Mouse (Mus musculus): ENCODE data around the gene Thap3. TPM values are rescaled to one million over a fixed set of nuclear protein-coding genes. Genes with fewer than 3 reads are reported as not detected.
"Not testable (repeated sequence)": the region's sequence is repeated elsewhere in the genome, so short reads cannot be mapped to it uniquely, and the experiment has no call there.

Thap3 gene
- 5.9 and 7.1 TPM in 2 replicates for polyA plus RNA-seq (2015; fragmentation: Nextera tagmentation; extraction: Ambion mirVana)

- Histone ChIP-seq H3K9ac (ENCODE audit: low read depth, low read length) (peak within 1 kb of the TSS; percentile 79), H3K9me3 (replicated peaks; ENCODE audit: control insufficient read depth, low read length) (no peaks in the 10 kb centered on the region), H3K4me2 (ENCODE audit: low read depth, low read length) (peak within 1 kb of the TSS; percentile 93), H3K36me3 (ENCODE audit: control insufficient read depth, insufficient read depth) (peaks cover 15% of the 10 kb centered on the region), H3K4me1 (ENCODE audit: control insufficient read depth, low read depth, low read length) (peaks cover 18% of the 10 kb centered on the region), H3K27ac (ENCODE audit: low read length) (peak within 1 kb of the TSS; percentile 51; the same call in 1 of the 2 replicates), H3K27me3 (ENCODE audit: control insufficient read depth, insufficient read depth, low read depth, low read length) (peaks cover 17% of the 10 kb centered on the region), H3K4me3 (ENCODE audit: low read depth, low read length) (peak within 1 kb of the TSS; percentile 78)
- peak; percentile 67 for ATAC-seq (ENCODE audit: low read depth)
- under 1% methylated on average over 54 of the region's 54 CpGs for WGBS (ENCODE audit: insufficient replicate concordance)
Measured at GRCm38 (mm10) chr4:151988342-151989109, at the start of gene Thap3. TSS of gene Thap3 (minus strand) at chr4:151988997.

- H3K9me3 ChIP-seq (replicated peaks; ENCODE audit: control insufficient read depth, low read length), result no peaks in the 10 kb centered on the region
- peaks cover 15% of the 10 kb centered on the region for H3K4me1 ChIP-seq (ENCODE audit: control insufficient read depth, low read depth, low read length)
- peak within 1 kb of the TSS; percentile 80 for H3K4me2 ChIP-seq (ENCODE audit: low read depth, low read length)
- peak within 1 kb of the TSS; percentile 91 for H3K4me3 ChIP-seq (ENCODE audit: low read depth, low read length)
- ATAC-seq (ENCODE audit: low read depth), result no peak
- WGBS (ENCODE audit: insufficient replicate concordance), result 31% methylated on average over 10 of the region's 10 CpGs
- H3K36me3 ChIP-seq (ENCODE audit: control insufficient read depth, insufficient read depth), result peaks cover 15% of the 10 kb centered on the region
- peak within 1 kb of the TSS; percentile 82 for H3K9ac ChIP-seq (ENCODE audit: low read depth, low read length)
- H3K27me3 ChIP-seq (ENCODE audit: control insufficient read depth, insufficient read depth, low read depth, low read length), result no peaks in the 10 kb centered on the region
- peak within 1 kb of the TSS; percentile 26; the same call in 1 of the 2 replicates for H3K27ac ChIP-seq (ENCODE audit: low read length)
Measured at GRCm38 (mm10) chr4:152038225-152038984, 49.6 kb upstream of the Thap3 start, which contains the start of gene Tas1r1. TSS of gene Tas1r1 (minus strand) at chr4:152038568.

GRCm38 (mm10) chr4:152036464-152036863 is 47.7 kb upstream of the Thap3 start:
- H3K4me3 ChIP-seq (ENCODE audit: low read depth, low read length); H3K9me3 ChIP-seq (replicated peaks; ENCODE audit: control insufficient read depth, low read length); H3K27ac ChIP-seq (ENCODE audit: low read length); H3K4me2 ChIP-seq (ENCODE audit: low read depth, low read length); H3K9ac ChIP-seq (ENCODE audit: low read depth, low read length); H3K27me3 ChIP-seq (ENCODE audit: control insufficient read depth, insufficient read depth, low read depth, low read length); H3K36me3 ChIP-seq (ENCODE audit: control insufficient read depth, insufficient read depth); ATAC-seq (ENCODE audit: low read depth): not testable (repeated sequence)
- H3K4me1 ChIP-seq (ENCODE audit: control insufficient read depth, low read depth, low read length), result peaks cover 15% of the 10 kb centered on the region
- 79% methylated on average over 6 of the region's 6 CpGs for WGBS (ENCODE audit: insufficient replicate concordance)

GRCm38 (mm10) chr4:152032922-152033321 is 44.1 kb upstream of the Thap3 start:
- no peak for ATAC-seq (ENCODE audit: low read depth)
- Histone ChIP-seq H3K4me3 (ENCODE audit: low read depth, low read length) (no peak overlapping the region), H3K27me3 (ENCODE audit: control insufficient read depth, insufficient read depth, low read depth, low read length) (no peaks in the 10 kb centered on the region), H3K36me3 (ENCODE audit: control insufficient read depth, insufficient read depth) (no peaks in the 10 kb centered on the region), H3K9me3 (replicated peaks; ENCODE audit: control insufficient read depth, low read length) (no peaks in the 10 kb centered on the region), H3K27ac (ENCODE audit: low read length) (no peak overlapping the region), H3K4me1 (ENCODE audit: control insufficient read depth, low read depth, low read length) (peaks cover 4% of the 10 kb centered on the region), H3K9ac (ENCODE audit: low read depth, low read length) (no peak overlapping the region), H3K4me2 (ENCODE audit: low read depth, low read length) (no peak overlapping the region)
- WGBS (ENCODE audit: insufficient replicate concordance), result 81% methylated on average over 13 of the region's 13 CpGs

- Histone ChIP-seq H3K4me3 (ENCODE audit: low read depth, low read length) (no peak overlapping the region), H3K4me2 (ENCODE audit: low read depth, low read length) (no peak overlapping the region), H3K36me3 (ENCODE audit: control insufficient read depth, insufficient read depth) (no peaks in the 10 kb centered on the region), H3K9ac (ENCODE audit: low read depth, low read length) (no peak overlapping the region), H3K27me3 (ENCODE audit: control insufficient read depth, insufficient read depth, low read depth, low read length) (no peaks in the 10 kb centered on the region), H3K27ac (ENCODE audit: low read length) (no peak overlapping the region), H3K9me3 (replicated peaks; ENCODE audit: control insufficient read depth, low read length) (no peaks in the 10 kb centered on the region), H3K4me1 (ENCODE audit: control insufficient read depth, low read depth, low read length) (peaks cover 21% of the 10 kb centered on the region)
- no peak for ATAC-seq (ENCODE audit: low read depth)
- WGBS (ENCODE audit: insufficient replicate concordance), result 64% methylated on average over 4 of the region's 4 CpGs
Measured at GRCm38 (mm10) chr4:152029997-152030396, 41.2 kb upstream of the Thap3 start.

- H3K4me2 ChIP-seq (ENCODE audit: low read depth, low read length), result no peak overlapping the region
- H3K4me1 ChIP-seq (ENCODE audit: control insufficient read depth, low read depth, low read length), result peaks cover 25% of the 10 kb centered on the region
- no peak overlapping the region for H3K4me3 ChIP-seq (ENCODE audit: low read depth, low read length)
- 40% methylated on average over 5 of the region's 5 CpGs for WGBS (ENCODE audit: insufficient replicate concordance)
- no peaks in the 10 kb centered on the region for H3K36me3 ChIP-seq (ENCODE audit: control insufficient read depth, insufficient read depth)
- no peak overlapping the region for H3K9ac ChIP-seq (ENCODE audit: low read depth, low read length)
- H3K9me3 ChIP-seq (replicated peaks; ENCODE audit: control insufficient read depth, low read length), result no peaks in the 10 kb centered on the region
- H3K27ac ChIP-seq (ENCODE audit: low read length), result no peak overlapping the region
- H3K27me3 ChIP-seq (ENCODE audit: control insufficient read depth, insufficient read depth, low read depth, low read length), result no peaks in the 10 kb centered on the region
- no peak for ATAC-seq (ENCODE audit: low read depth)
Measured at GRCm38 (mm10) chr4:152029087-152029486, 40.3 kb upstream of the Thap3 start.

GRCm38 (mm10) chr4:152028456-152028855 is 39.7 kb upstream of the Thap3 start:
- H3K4me3 ChIP-seq (ENCODE audit: low read depth, low read length), result no peak overlapping the region; the same call in 1 of the 2 replicates
- no peaks in the 10 kb centered on the region; the same call in 1 of the 2 replicates for H3K36me3 ChIP-seq (ENCODE audit: control insufficient read depth, insufficient read depth)
- H3K4me1 ChIP-seq (ENCODE audit: control insufficient read depth, low read depth, low read length), result peaks cover 27% of the 10 kb centered on the region
- peak overlapping the region; percentile 96 for H3K4me2 ChIP-seq (ENCODE audit: low read depth, low read length)
- no peak overlapping the region for H3K9ac ChIP-seq (ENCODE audit: low read depth, low read length)
- H3K27ac ChIP-seq (ENCODE audit: low read length), result no peak overlapping the region
- no peak for ATAC-seq (ENCODE audit: low read depth)
- no peaks in the 10 kb centered on the region for H3K27me3 ChIP-seq (ENCODE audit: control insufficient read depth, insufficient read depth, low read depth, low read length)
- 67% methylated on average over 15 of the region's 15 CpGs for WGBS (ENCODE audit: insufficient replicate concordance)
- no peaks in the 10 kb centered on the region for H3K9me3 ChIP-seq (replicated peaks; ENCODE audit: control insufficient read depth, low read length)

GRCm38 (mm10) chr4:152027524-152027923 is 38.7 kb upstream of the Thap3 start, which contains the start of gene Zbtb48:
TSS of gene Zbtb48 (minus strand) at chr4:152027671.
- H3K9me3 ChIP-seq (replicated peaks; ENCODE audit: control insufficient read depth, low read length), result no peaks in the 10 kb centered on the region
- WGBS (ENCODE audit: insufficient replicate concordance), result under 1% methylated on average over 31 of the region's 35 CpGs
- peak within 1 kb of the TSS; percentile 96 for H3K4me2 ChIP-seq (ENCODE audit: low read depth, low read length)
- peak within 1 kb of the TSS; percentile 81 for H3K9ac ChIP-seq (ENCODE audit: low read depth, low read length)
- H3K27me3 ChIP-seq (ENCODE audit: control insufficient read depth, insufficient read depth, low read depth, low read length), result no peaks in the 10 kb centered on the region
- ATAC-seq (ENCODE audit: low read depth), result peak; percentile 96
- peaks cover 27% of the 10 kb centered on the region for H3K4me1 ChIP-seq (ENCODE audit: control insufficient read depth, low read depth, low read length)
- peak within 1 kb of the TSS; percentile 84 for H3K27ac ChIP-seq (ENCODE audit: low read length)
- peaks cover 2% of the 10 kb centered on the region; the same call in 1 of the 2 replicates for H3K36me3 ChIP-seq (ENCODE audit: control insufficient read depth, insufficient read depth)
- H3K4me3 ChIP-seq (ENCODE audit: low read depth, low read length), result peak within 1 kb of the TSS; percentile 85
